Mouse (Mus musculus) ES-E14 (cell line): ENCODE measurements around the gene Sae1. TPM values are rescaled to one million over a fixed set of nuclear protein-coding genes. Genes with fewer than 3 reads are reported as not detected.
A peak's percentile ranks its signal among the peaks of the same experiment; 100 is the strongest.
"Not testable (repeated sequence)": the region's sequence is repeated elsewhere in the genome, so short reads cannot be mapped to it uniquely, and the experiment has no call there.

Experiments
- DNase-seq: peaks from one replicate; pipeline ENCODE4 v3.0.0-alpha.2; 2013; ENCODE audit warnings: low read depth, low spot score
- H3K27ac ChIP-seq: 2 replicates; pipeline ENCODE4 v1.5.1; 2012; ENCODE audit warnings: low read depth, mild to moderate bottlenecking, low read length, moderate library complexity, mixed read lengths; ENCODE audit not compliant: poor library complexity, insufficient read depth, severe bottlenecking
- H3K36me3 ChIP-seq: 2 replicates; pipeline ENCODE4 v1.6.1; 2012; ENCODE audit warnings: mild to moderate bottlenecking, low read length, moderate library complexity, mixed read lengths; ENCODE audit not compliant: control insufficient read depth, poor library complexity, insufficient read depth, severe bottlenecking
- H3K4me1 ChIP-seq, 2 experiments: fragments of 150-350 bp in 1 of 2; sonication (generic) in 1 of 2; 2 replicates each; pipeline ENCODE4 v1.6.1; 2012; ENCODE audit warnings: low read length in 2 of 2, mild to moderate bottlenecking in 1 of 2, mixed read lengths in 1 of 2; ENCODE audit not compliant: control insufficient read depth in 2 of 2, insufficient read depth in 2 of 2, poor library complexity in 1 of 2
- H3K4me3 ChIP-seq, 2 experiments: fragments of 150-350 bp in 1 of 2; sonication (generic) in 1 of 2; 2 replicates each; pipeline ENCODE4 v1.5.1; 2012; ENCODE audit warnings: low read length in 2 of 2, low read depth in 1 of 2, mild to moderate bottlenecking in 1 of 2, mixed read lengths in 1 of 2; ENCODE audit not compliant: insufficient read depth in 1 of 2, poor library complexity in 1 of 2, severe bottlenecking in 1 of 2
- H3K9ac ChIP-seq: 2 replicates; pipeline ENCODE4 v1.6.1; 2012; ENCODE audit warnings: low read depth, mild to moderate bottlenecking, low read length, mixed read lengths; ENCODE audit not compliant: poor library complexity, insufficient read depth, severe bottlenecking
- H3K9me3 ChIP-seq: fragments of 150-350 bp; sonication (generic); 2 replicates; pipeline ENCODE4 v1.6.1; 2012; ENCODE audit warnings: low read depth, mild to moderate bottlenecking, low read length; ENCODE audit not compliant: control insufficient read depth, insufficient read depth
- CHD2 ChIP-seq: IDR thresholded peaks from 2 replicates; pipeline ENCODE4 v1.6.1; 2014; ENCODE audit warnings: mild to moderate bottlenecking, low read depth, low read length, inconsistent platforms
- HCFC1 ChIP-seq: IDR thresholded peaks from 2 replicates; pipeline ENCODE4 v1.6.1; 2012; ENCODE audit warnings: low read length, inconsistent platforms, borderline replicate concordance; ENCODE audit not compliant: insufficient read depth
- MAFK ChIP-seq: IDR thresholded peaks from 2 replicates; pipeline ENCODE4 v1.6.1; 2014; ENCODE audit warnings: mild to moderate bottlenecking, low read depth, low read length, inconsistent platforms; ENCODE audit not compliant: insufficient read depth
- ZC3H11A ChIP-seq: IDR thresholded peaks from 2 replicates; pipeline ENCODE4 v1.6.1; 2012; ENCODE audit warnings: low read depth, mild to moderate bottlenecking, inconsistent platforms, low read length, borderline replicate concordance
- ZNF384 ChIP-seq: IDR thresholded peaks from 2 replicates; pipeline ENCODE4 v1.6.1; 2012; ENCODE audit warnings: low read depth, low read length, inconsistent platforms
- in situ Hi-C, 2 experiments: fragments of 600-800 bp; cut with MboI; formaldehyde crosslinking; loops; one replicate each; pipeline ENCODE4 v1.15.1; 2025; ENCODE audit warnings: low sequenced_read_pairs in 2 of 2, inconsistent platforms in 1 of 2; ENCODE audit not compliant: unreplicated experiment in 2 of 2
- total RNA-seq: library from RNA; depleted of rRNA; stranded (reverse); fragments of 300-350 nt; gene quantifications from 2 replicates; pipeline ENCODE4 v1.2.3, GENCODE M21; 2012

Sae1 gene
- total RNA-seq, 1 experiment: 213 TPM

GRCm38 (mm10) chr7:16308555-16309317, 78.9 kb downstream of the Sae1 start:
- Histone ChIP-seq H3K27ac (peak overlapping the region; percentile 94), H3K9ac (peak overlapping the region; percentile 86), H3K4me3 (peak overlapping the region; percentile 63 to 99), H3K4me1 (peaks cover 1 to 18% of the 10 kb centered on the region in 2 experiments; a peak in 2 of 4 replicates), H3K9me3 (no peaks in the 10 kb centered on the region), H3K36me3 (no peaks in the 10 kb centered on the region; the same call in 1 of the 2 replicates)
- in situ Hi-C loops: no loop called here
- no peak for DNase-seq
- no peak for TF ChIP-seq CHD2
- TF ChIP-seq ZC3H11A: no peak
- no peak for TF ChIP-seq HCFC1
- no peak for TF ChIP-seq MAFK
- TF ChIP-seq ZNF384: no peak

- Histone ChIP-seq H3K27ac (peak within 1 kb of the TSS; percentile 94), H3K4me3 (peak within 1 kb of the TSS; percentile 63 to 99), H3K9ac (peak within 1 kb of the TSS; percentile 86), H3K4me1 (peaks cover 1 to 18% of the 10 kb centered on the region in 2 experiments; a peak in 2 of 4 replicates)
- DNase-seq, H3K9me3 ChIP-seq, H3K36me3 ChIP-seq, in situ Hi-C loops: not testable (repeated sequence)
Measured at GRCm38 (mm10) chr7:16308093-16308492, 79.5 kb downstream of the Sae1 start, which contains the start of gene Bbc3. Gene Bbc3, plus strand, starts transcription at chr7:16308393.

- TF ChIP-seq ZNF384: peak; percentile 56; the same call in 1 of the 2 replicates
- DNase-seq, H3K36me3 ChIP-seq, H3K27ac ChIP-seq, in situ Hi-C loops, H3K9me3 ChIP-seq, H3K9ac ChIP-seq, H3K4me3 ChIP-seq: not testable (repeated sequence)
- H3K4me1 ChIP-seq: peaks cover 1 to 14% of the 10 kb centered on the region in 2 experiments; a peak in 1 of 4 replicates
Measured at GRCm38 (mm10) chr7:16307141-16307540, 80.5 kb downstream of the Sae1 start.

GRCm38 (mm10) chr7:16299419-16300035, 88.1 kb downstream of the Sae1 start:
- no peak overlapping the region for H3K27ac ChIP-seq
- H3K4me3 ChIP-seq: peak overlapping the region; percentile 53 to 60
- in situ Hi-C loops: no loop called here
- no peak for DNase-seq
- no peak for TF ChIP-seq MAFK
- no peak for TF ChIP-seq HCFC1
- TF ChIP-seq ZNF384: no peak
- TF ChIP-seq CHD2: no peak
- TF ChIP-seq ZC3H11A: no peak
- H3K9ac ChIP-seq: peak overlapping the region; percentile 18; the same call in 1 of the 2 replicates
- no peaks in the 10 kb centered on the region for H3K36me3 ChIP-seq
- no peaks in the 10 kb centered on the region for H3K9me3 ChIP-seq
- peaks cover 0 to 17% of the 10 kb centered on the region in 2 experiments; a peak in 2 of 4 replicates for H3K4me1 ChIP-seq
